ENCODE assay signal across 10 mouse cellular contexts in genomic region chr4:147443554-147443927, GRCm38 (mm10). TPM values are rescaled to one million over a fixed set of nuclear protein-coding genes. Genes with fewer than 3 reads are reported as not detected.
DNase-seq lines count a peak whose midpoint lies in the region; ATAC-seq and TF ChIP-seq lines count a peak whose summit lies in the region.
"Not testable (repeated sequence)": the region's sequence is repeated elsewhere in the genome, so short reads cannot be mapped to it uniquely, and the experiment has no call there.
"Had no signal": no experiment of that assay in that cellular context is flagged by ENCODE, and none has a peak within 500 bp of the region (broad histone marks: within the 10 kb centered on the region; RNA-seq: fewer than 3 reads in every experiment).

No protein-coding gene starts in this region.

- not testable (repeated sequence) for TF ChIP-seq CTCF in lung, embryonic 14.5 days (IDR thresholded peaks at IDR 0.05; ENCODE audit: low read depth); midbrain, postnatal 0 days (IDR thresholded peaks at IDR 0.05); testis, adult 2 months (IDR thresholded peaks at IDR 0.05; ENCODE audit: control insufficient read depth, insufficient read depth, insufficient replicate concordance, low read depth, low read length)

- H3K36me3 ChIP-seq in forebrain, embryonic 12.5 days (replicated peaks); heart, embryonic 14.5 days (ENCODE audit: control insufficient read depth, insufficient read depth, low read length); intestine, embryonic 14.5 days (ENCODE audit: control insufficient read depth, insufficient read depth, low read length); limb, embryonic 12.5 days; lung, embryonic 14.5 days (ENCODE audit: insufficient read depth); midbrain, postnatal 0 days (ENCODE audit: insufficient read depth, low read length); testis, adult 2 months (ENCODE audit: control insufficient read depth, insufficient read depth, low read length): not testable (repeated sequence)

- 36% methylated on average over 8 of the region's 8 CpGs for WGBS in forebrain, embryonic 12.5 days
- 26% methylated on average over 8 of the region's 8 CpGs for WGBS in heart, embryonic 14.5 days
- WGBS in intestine, embryonic 14.5 days: 37% methylated on average over 8 of the region's 8 CpGs
- WGBS in limb, embryonic 12.5 days: 37% methylated on average over 8 of the region's 8 CpGs
- 34% methylated on average over 8 of the region's 8 CpGs for WGBS in lung, embryonic 14.5 days
- WGBS in midbrain, postnatal 0 days: 38% methylated on average over 8 of the region's 8 CpGs

- H3K9me3 ChIP-seq in forebrain, embryonic 12.5 days; heart, embryonic 14.5 days (ENCODE audit: control insufficient read depth, low read length); intestine, embryonic 14.5 days (ENCODE audit: control insufficient read depth, low read length); limb, embryonic 12.5 days; lung, embryonic 14.5 days (ENCODE audit: low read depth, low read length); midbrain, postnatal 0 days (ENCODE audit: low read length): not testable (repeated sequence)

- ATAC-seq in forebrain, embryonic 12.5 days (ENCODE audit: low FRiP score); heart, embryonic 14.5 days (ENCODE audit: insufficient number of reproducible peaks, insufficient read depth, low FRiP score, low read depth); intestine, embryonic 14.5 days (replicated peaks; ENCODE audit: low FRiP score, low TSS enrichment, low read depth); limb, embryonic 12.5 days (ENCODE audit: insufficient number of reproducible peaks, insufficient read depth, low FRiP score, low TSS enrichment, low read depth); midbrain, postnatal 0 days (ENCODE audit: low FRiP score): not testable (repeated sequence)
- ATAC-seq in lung, embryonic 14.5 days (ENCODE audit: insufficient read depth): peak; percentile 54; the same call in 1 of the 2 replicates

- not testable (repeated sequence) for H3K4me1 ChIP-seq in forebrain, embryonic 12.5 days; heart, embryonic 14.5 days (ENCODE audit: control insufficient read depth in 2 of 2, insufficient read depth in 2 of 2, low read length in 2 of 2); intestine, embryonic 14.5 days (replicated peaks; ENCODE audit: control insufficient read depth, insufficient read depth, low read length); limb, embryonic 12.5 days (replicated peaks); lung, embryonic 14.5 days (ENCODE audit: insufficient read depth); midbrain, postnatal 0 days (ENCODE audit: insufficient read depth, low read length); testis, adult 2 months (ENCODE audit: control insufficient read depth, insufficient read depth, low read length)

- peak overlapping the region; percentile 75; the same call in 1 of the 2 replicates for H3K9ac ChIP-seq in forebrain, embryonic 12.5 days
- peak overlapping the region; percentile 92 for H3K9ac ChIP-seq in heart, embryonic 14.5 days (ENCODE audit: low read length)
- peak overlapping the region; percentile 83; the same call in 1 of the 2 replicates for H3K9ac ChIP-seq in intestine, embryonic 14.5 days (ENCODE audit: low read length)
- H3K9ac ChIP-seq in limb, embryonic 12.5 days (replicated peaks): peak overlapping the region; percentile 87
- H3K9ac ChIP-seq in lung, embryonic 14.5 days: peak overlapping the region; percentile 67
- H3K9ac ChIP-seq in midbrain, postnatal 0 days (replicated peaks; ENCODE audit: low read length, poor library complexity, severe bottlenecking): peak overlapping the region; percentile 81

- not testable (repeated sequence) for H3K27ac ChIP-seq in forebrain, embryonic 12.5 days; intestine, embryonic 14.5 days (ENCODE audit: low read depth); lung, embryonic 14.5 days (ENCODE audit: low read depth); midbrain, postnatal 0 days (ENCODE audit: low read depth, low read length)
- H3K27ac ChIP-seq in heart, embryonic 14.5 days (replicated peaks in 1 of 2; ENCODE audit: control insufficient read depth in 1 of 2, insufficient read depth in 1 of 2, low read depth in 2 of 2, low read length in 2 of 2): peak overlapping the region; percentile 71 to 78
- peak overlapping the region; percentile 85 for H3K27ac ChIP-seq in limb, embryonic 12.5 days
- peak overlapping the region; percentile 92 for H3K27ac ChIP-seq in testis, adult 2 months (ENCODE audit: control insufficient read depth, insufficient read depth, low read depth, low read length)

- peak overlapping the region; percentile 76 for H3K4me2 ChIP-seq in forebrain, embryonic 12.5 days
- peak overlapping the region; percentile 90 for H3K4me2 ChIP-seq in heart, embryonic 14.5 days (ENCODE audit: low read length)
- H3K4me2 ChIP-seq in intestine, embryonic 14.5 days (ENCODE audit: low read length): peak overlapping the region; percentile 81
- peak overlapping the region; percentile 76 for H3K4me2 ChIP-seq in limb, embryonic 12.5 days
- H3K4me2 ChIP-seq in lung, embryonic 14.5 days: peak overlapping the region; percentile 82
- H3K4me2 ChIP-seq in midbrain, postnatal 0 days (ENCODE audit: low read depth, low read length, poor library complexity, severe bottlenecking): peak overlapping the region; percentile 91; the same call in 1 of the 2 replicates

- DNase-seq in adrenal gland, postnatal 10 days: peak; percentile 48
- not testable (repeated sequence) for DNase-seq in intestine, embryonic 14.5 days (ENCODE audit: low spot score); lung, embryonic 14.5 days; midbrain, postnatal 0 days (ENCODE audit: low spot score)

- H3K27me3 ChIP-seq in forebrain, embryonic 12.5 days; heart, embryonic 14.5 days (ENCODE audit: control insufficient read depth, insufficient read depth, low read length); intestine, embryonic 14.5 days (replicated peaks; ENCODE audit: control insufficient read depth, insufficient read depth, low read length); limb, embryonic 12.5 days; lung, embryonic 14.5 days (ENCODE audit: insufficient read depth, low read length); midbrain, postnatal 0 days (ENCODE audit: insufficient read depth, low read length); testis, adult 2 months (ENCODE audit: control insufficient read depth, insufficient read depth, low read length): not testable (repeated sequence)

- not testable (repeated sequence) for TF ChIP-seq POLR2A in testis, adult 2 months (IDR thresholded peaks at IDR 0.05; ENCODE audit: control insufficient read depth, low read depth, low read length)

- peak overlapping the region; percentile 52 for H3K4me3 ChIP-seq in forebrain, embryonic 12.5 days (replicated peaks)
- H3K4me3 ChIP-seq in heart, embryonic 14.5 days (ENCODE audit: control insufficient read depth in 1 of 2, insufficient read depth in 1 of 2, low read depth in 1 of 2, low read length in 2 of 2): peak overlapping the region; percentile 57 to 64
- H3K4me3 ChIP-seq in intestine, embryonic 14.5 days (ENCODE audit: low read depth, low read length): peak overlapping the region; percentile 53; the same call in 1 of the 2 replicates
- H3K4me3 ChIP-seq in limb, embryonic 12.5 days (replicated peaks): peak overlapping the region; percentile 54
- H3K4me3 ChIP-seq in lung, embryonic 14.5 days (ENCODE audit: low read depth, low read length): peak overlapping the region; percentile 45
- H3K4me3 ChIP-seq in midbrain, postnatal 0 days (ENCODE audit: low read depth, low read length): peak overlapping the region; percentile 56
- peak overlapping the region; percentile 85 for H3K4me3 ChIP-seq in testis, adult 2 months (ENCODE audit: control insufficient read depth, low read depth, low read length)

RNA-seq across cellular contexts. Expression of gene Zfp982, which starts 48.7 kb away (rescaled TPM):
- total RNA-seq in adrenal gland, postnatal 10 days (2021): 10 to 100 TPM in 1 of 2 experiments, 1 to 10 TPM in 1; 9.0 to 13.4 TPM
- 4.5 and 5.5 TPM in 2 replicates for polyA plus RNA-seq in forebrain, embryonic 12.5 days (2016; fragmentation: Nextera tagmentation; extraction: Ambion mirVana)
- 6.1 and 8.8 TPM in 2 replicates for polyA plus RNA-seq in heart, embryonic 14.5 days (2014; fragmentation: Nextera tagmentation; extraction: Ambion mirVana)
- polyA plus RNA-seq in intestine, embryonic 14.5 days (2014; fragmentation: Nextera tagmentation; extraction: Ambion mirVana): 5.0 and 6.3 TPM in 2 replicates
- 13.6 and 16.5 TPM in 2 replicates for polyA plus RNA-seq in limb, embryonic 12.5 days (2016; fragmentation: Nextera tagmentation; extraction: Ambion mirVana)
- polyA plus RNA-seq in lung, embryonic 14.5 days (2014; fragmentation: Nextera tagmentation; extraction: Ambion mirVana): 5.1 and 5.4 TPM in 2 replicates
- 3.3 and 8.1 TPM in 2 replicates for total RNA-seq in midbrain, postnatal 0 days (2014; rRNA removed)
- 3.7 and 4.1 TPM in 2 replicates for polyA plus RNA-seq in midbrain, postnatal 0 days (2015; fragmentation: Nextera tagmentation; extraction: Ambion mirVana)
- polyA plus RNA-seq in testis, adult 2 months (2012; rRNA removed): 1.4 and 1.5 TPM in 2 replicates
- total RNA-seq: monocyte, adult 5-6 weeks had no signal
- polyA plus RNA-seq: spleen, adult 2 months had no signal
